Mouse (Mus musculus): ENCODE measurements around the gene Tbata. TPM values are rescaled to one million over a fixed set of nuclear protein-coding genes. Genes with fewer than 3 reads are reported as not detected.
A peak's percentile ranks its signal among the peaks of the same experiment; 100 is the strongest.

Gene Tbata
- polyA plus RNA-seq, 1 experiment from 2014 or later = not detected

DNA sequence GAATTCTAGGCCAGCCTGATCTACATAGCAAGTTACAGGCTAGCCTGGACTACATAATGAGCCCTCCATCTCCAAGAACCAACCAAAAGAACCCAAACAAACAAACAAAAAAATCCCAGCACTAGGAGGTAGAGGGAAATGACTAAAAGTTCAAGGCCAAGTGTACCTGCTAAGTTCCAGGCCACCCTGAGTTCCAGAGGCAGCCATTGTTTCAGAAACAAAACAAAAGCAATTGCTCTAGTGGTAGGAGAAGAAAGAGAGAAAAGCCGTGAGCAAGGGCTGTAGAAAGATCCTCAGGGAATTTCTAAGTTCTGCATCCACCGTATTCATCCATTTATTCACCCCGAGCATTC lies 26.0 kb upstream of the Tbata start:
- no peaks in the 10 kb centered on the region for H3K27me3 ChIP-seq (ENCODE audit: control insufficient read depth, insufficient read depth, low read length)
- DNase-seq (ENCODE audit: low spot score) (peak; percentile 14), ATAC-seq (ENCODE audit: insufficient read depth, low FRiP score, low TSS enrichment) (no peak)
- WGBS = 0% methylated on average over 3 of the region's 3 CpGs
- peak overlapping the region; percentile 96 for H3K4me2 ChIP-seq (ENCODE audit: low read depth)
- peak overlapping the region; percentile 84 for H3K9ac ChIP-seq (ENCODE audit: low read length)
- H3K4me1 ChIP-seq (ENCODE audit: control insufficient read depth, insufficient read depth, low read length) = 0 out of 2 replicates have a peak, but pooled peaks cover 2% of the 10 kb centered on the region
- peak overlapping the region; percentile 90 for H3K27ac ChIP-seq (ENCODE audit: low read depth, low read length)
- H3K9me3 ChIP-seq (ENCODE audit: control insufficient read depth, low read length) = no peaks in the 10 kb centered on the region
- H3K4me3 ChIP-seq (ENCODE audit: low read depth, low read length) = peak overlapping the region; percentile 86
- H3K36me3 ChIP-seq (ENCODE audit: control insufficient read depth, insufficient read depth, low read length) = no peaks in the 10 kb centered on the region

DNA sequence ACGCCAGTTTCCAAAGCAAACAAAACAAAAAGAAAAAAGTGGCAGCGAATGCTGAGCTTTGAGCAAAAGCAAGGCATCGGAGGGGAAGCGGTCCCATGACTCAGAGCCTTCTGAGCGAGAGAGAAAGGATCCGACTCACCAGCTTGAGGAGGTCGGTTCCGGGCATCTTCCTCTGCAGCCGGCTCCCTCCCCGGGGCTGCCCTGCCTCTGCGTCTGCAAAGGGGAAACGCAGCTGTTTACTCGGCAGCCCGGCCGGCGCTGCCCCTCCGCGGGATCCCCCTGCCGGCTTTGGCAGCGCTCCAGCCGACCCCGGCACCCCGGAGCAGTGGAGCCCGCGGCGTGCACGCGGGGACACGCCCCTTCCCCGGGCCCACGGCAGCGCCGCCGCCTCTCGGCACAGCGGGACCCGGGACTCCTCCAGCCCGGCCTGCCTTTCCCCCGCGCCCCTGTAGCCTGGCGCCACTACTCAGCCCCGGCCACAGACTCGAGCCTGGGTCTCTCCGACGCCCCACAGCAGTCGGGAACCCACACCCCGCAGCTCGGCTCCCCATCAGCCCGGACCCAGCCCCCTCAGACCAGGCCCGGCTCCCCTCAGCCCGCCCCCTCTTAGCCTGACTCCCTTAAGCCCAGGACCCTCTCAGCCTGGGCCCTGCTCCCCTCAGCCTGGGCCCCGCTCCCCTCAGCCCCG lies 25.5 kb upstream of the Tbata start:
- Histone ChIP-seq H3K4me3 (ENCODE audit: low read depth, low read length) (peak overlapping the region; percentile 86), H3K9ac (ENCODE audit: low read length) (peak overlapping the region; percentile 84), H3K27ac (ENCODE audit: low read depth, low read length) (peak overlapping the region; percentile 90), H3K4me1 (ENCODE audit: control insufficient read depth, insufficient read depth, low read length) (0 out of 2 replicates have a peak, but pooled peaks cover 2% of the 10 kb centered on the region), H3K4me2 (ENCODE audit: low read depth) (peak overlapping the region; percentile 96), H3K36me3 (ENCODE audit: control insufficient read depth, insufficient read depth, low read length) (no peaks in the 10 kb centered on the region), H3K27me3 (ENCODE audit: control insufficient read depth, insufficient read depth, low read length) (no peaks in the 10 kb centered on the region), H3K9me3 (ENCODE audit: control insufficient read depth, low read length) (no peaks in the 10 kb centered on the region)
- under 1% methylated on average over 49 of the region's 53 CpGs for WGBS
- peak; percentile 62 for ATAC-seq (ENCODE audit: insufficient read depth, low FRiP score, low TSS enrichment)
- DNase-seq (ENCODE audit: low spot score) = peak; percentile 82

DNA sequence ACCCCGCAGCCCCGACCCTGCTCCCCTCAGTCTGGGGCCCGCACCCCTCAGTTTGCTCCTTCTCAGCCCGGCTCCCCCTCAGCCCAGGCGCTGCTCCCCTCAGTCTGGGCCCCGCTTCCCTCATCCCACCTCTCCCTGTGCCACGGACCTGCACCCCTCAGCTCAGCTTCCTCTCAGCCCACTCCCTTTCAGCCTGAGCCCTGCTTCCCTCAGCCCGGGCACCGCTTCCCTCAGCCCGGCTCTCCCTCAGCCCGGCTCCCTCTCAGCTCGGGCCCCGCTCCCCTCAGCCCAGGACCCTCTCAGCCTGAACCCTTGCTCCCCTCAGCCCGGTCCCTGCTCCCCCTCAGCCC lies 25.0 kb upstream of the Tbata start:
- H3K36me3 ChIP-seq (ENCODE audit: control insufficient read depth, insufficient read depth, low read length) = no peaks in the 10 kb centered on the region
- peak overlapping the region; percentile 90 for H3K27ac ChIP-seq (ENCODE audit: low read depth, low read length)
- DNase-seq (ENCODE audit: low spot score) = no peak
- peak; percentile 54 for ATAC-seq (ENCODE audit: insufficient read depth, low FRiP score, low TSS enrichment)
- H3K4me2 ChIP-seq (ENCODE audit: low read depth) = peak overlapping the region; percentile 96
- H3K4me1 ChIP-seq (ENCODE audit: control insufficient read depth, insufficient read depth, low read length) = 0 out of 2 replicates have a peak, but pooled peaks cover 2% of the 10 kb centered on the region
- peak overlapping the region; percentile 86 for H3K4me3 ChIP-seq (ENCODE audit: low read depth, low read length)
- H3K9ac ChIP-seq (ENCODE audit: low read length) = peak overlapping the region; percentile 84
- H3K27me3 ChIP-seq (ENCODE audit: control insufficient read depth, insufficient read depth, low read length) = no peaks in the 10 kb centered on the region
- H3K9me3 ChIP-seq (ENCODE audit: control insufficient read depth, low read length) = no peaks in the 10 kb centered on the region
- 0% methylated on average over 14 of the region's 14 CpGs for WGBS

- Histone ChIP-seq H3K27me3 (ENCODE audit: control insufficient read depth, insufficient read depth, low read length) (no peaks in the 10 kb centered on the region), H3K27ac (ENCODE audit: low read depth, low read length) (peak within 1 kb of the TSS; percentile 90), H3K36me3 (ENCODE audit: control insufficient read depth, insufficient read depth, low read length) (no peaks in the 10 kb centered on the region), H3K4me3 (ENCODE audit: low read depth, low read length) (peak within 1 kb of the TSS; percentile 86), H3K4me2 (ENCODE audit: low read depth) (peak within 1 kb of the TSS; percentile 96), H3K9ac (ENCODE audit: low read length) (peak within 1 kb of the TSS; percentile 84), H3K9me3 (ENCODE audit: control insufficient read depth, low read length) (no peaks in the 10 kb centered on the region), H3K4me1 (ENCODE audit: control insufficient read depth, insufficient read depth, low read length) (0 out of 2 replicates have a peak, but pooled peaks cover 2% of the 10 kb centered on the region)
- ATAC-seq (ENCODE audit: insufficient read depth, low FRiP score, low TSS enrichment) (peak; percentile 79), DNase-seq (ENCODE audit: low spot score) (peak; percentile 95)
- WGBS = under 1% methylated on average over 79 of the region's 82 CpGs
Measured at GRCm38 (mm10) chr10:61147157-61148040, 24.4 kb upstream of the Tbata start, which contains the start of gene Sgpl1. Sgpl1 (minus strand) TSS chr10:61147703.

DNA sequence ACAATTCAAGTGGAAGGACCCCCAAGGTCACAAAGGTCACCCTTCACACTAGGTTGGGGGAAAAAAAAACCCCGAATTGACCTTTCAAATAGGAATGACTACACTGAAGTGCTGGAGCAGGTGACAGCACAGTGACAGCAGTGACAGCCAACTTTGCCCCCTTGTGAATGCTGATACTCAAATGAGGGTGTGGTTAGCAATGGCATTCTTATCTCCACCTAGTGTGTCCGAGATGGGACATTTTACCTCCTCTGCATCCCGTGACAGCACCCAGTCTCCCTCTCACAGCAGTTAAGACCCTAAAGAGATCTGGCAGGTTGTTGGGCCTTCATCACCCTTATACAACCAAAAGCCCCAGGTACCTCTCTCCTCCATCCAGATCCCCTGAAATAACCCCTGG lies 22.3 kb upstream of the Tbata start:
- Histone ChIP-seq H3K27ac (ENCODE audit: low read depth, low read length) (no peak overlapping the region), H3K36me3 (ENCODE audit: control insufficient read depth, insufficient read depth, low read length) (no peaks in the 10 kb centered on the region), H3K4me2 (ENCODE audit: low read depth) (no peak overlapping the region), H3K9ac (ENCODE audit: low read length) (no peak overlapping the region), H3K27me3 (ENCODE audit: control insufficient read depth, insufficient read depth, low read length) (no peaks in the 10 kb centered on the region), H3K4me1 (ENCODE audit: control insufficient read depth, insufficient read depth, low read length) (0 out of 2 replicates have a peak, but pooled peaks cover 2% of the 10 kb centered on the region), H3K9me3 (ENCODE audit: control insufficient read depth, low read length) (no peaks in the 10 kb centered on the region), H3K4me3 (ENCODE audit: low read depth, low read length) (no peak overlapping the region)
- no peak for DNase-seq (ENCODE audit: low spot score)
- ATAC-seq (ENCODE audit: insufficient read depth, low FRiP score, low TSS enrichment) = no peak
- WGBS = 81% methylated on average over 3 of the region's 3 CpGs

DNA sequence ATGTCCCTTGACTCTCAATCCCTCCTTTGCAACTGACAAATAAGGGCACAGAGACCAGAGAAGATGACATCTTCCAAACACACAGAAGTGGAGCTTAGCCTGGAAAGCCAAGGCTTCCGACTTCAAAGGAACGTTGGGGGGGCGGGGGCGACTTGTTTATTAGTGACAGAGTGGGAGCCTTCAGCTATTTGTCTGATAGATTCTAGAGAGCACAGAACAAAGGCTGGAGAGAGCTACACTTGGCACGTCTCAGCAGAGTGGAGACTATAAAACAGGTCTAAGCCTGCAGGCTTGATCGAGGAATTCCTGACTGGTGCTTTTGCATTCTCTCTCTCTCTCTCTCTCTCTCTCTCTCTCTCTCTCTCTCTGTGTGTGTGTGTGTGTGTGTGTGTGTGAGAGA lies 21.1 kb upstream of the Tbata start:
- no peaks in the 10 kb centered on the region for H3K36me3 ChIP-seq (ENCODE audit: control insufficient read depth, insufficient read depth, low read length)
- H3K9me3 ChIP-seq (ENCODE audit: control insufficient read depth, low read length) = no peaks in the 10 kb centered on the region
- no peak overlapping the region for H3K27ac ChIP-seq (ENCODE audit: low read depth, low read length)
- whole genome bisulfite sequencing = 23% methylated on average over 6 of the region's 6 CpGs
- no peaks in the 10 kb centered on the region for H3K27me3 ChIP-seq (ENCODE audit: control insufficient read depth, insufficient read depth, low read length)
- H3K9ac ChIP-seq (ENCODE audit: low read length) = no peak overlapping the region
- H3K4me2 ChIP-seq (ENCODE audit: low read depth) = no peak overlapping the region
- H3K4me3 ChIP-seq (ENCODE audit: low read depth, low read length) = no peak overlapping the region
- DNase-seq (ENCODE audit: low spot score) = no peak
- H3K4me1 ChIP-seq (ENCODE audit: control insufficient read depth, insufficient read depth, low read length) = no peaks in the 10 kb centered on the region
- ATAC-seq (ENCODE audit: insufficient read depth, low FRiP score, low TSS enrichment) = no peak

GRCm38 (mm10) chr10:61152131-61152530 lies 19.6 kb upstream of the Tbata start:
- H3K4me1 ChIP-seq (ENCODE audit: control insufficient read depth, insufficient read depth, low read length) = no peaks in the 10 kb centered on the region
- no peaks in the 10 kb centered on the region for H3K36me3 ChIP-seq (ENCODE audit: control insufficient read depth, insufficient read depth, low read length)
- no peak overlapping the region for H3K4me3 ChIP-seq (ENCODE audit: low read depth, low read length)
- ATAC-seq (ENCODE audit: insufficient read depth, low FRiP score, low TSS enrichment) (no peak), DNase-seq (ENCODE audit: low spot score) (no peak)
- no peak overlapping the region for H3K4me2 ChIP-seq (ENCODE audit: low read depth)
- H3K27me3 ChIP-seq (ENCODE audit: control insufficient read depth, insufficient read depth, low read length) = no peaks in the 10 kb centered on the region
- no peak overlapping the region for H3K9ac ChIP-seq (ENCODE audit: low read length)
- H3K27ac ChIP-seq (ENCODE audit: low read depth, low read length) = no peak overlapping the region
- H3K9me3 ChIP-seq (ENCODE audit: control insufficient read depth, low read length) = no peaks in the 10 kb centered on the region

DNA sequence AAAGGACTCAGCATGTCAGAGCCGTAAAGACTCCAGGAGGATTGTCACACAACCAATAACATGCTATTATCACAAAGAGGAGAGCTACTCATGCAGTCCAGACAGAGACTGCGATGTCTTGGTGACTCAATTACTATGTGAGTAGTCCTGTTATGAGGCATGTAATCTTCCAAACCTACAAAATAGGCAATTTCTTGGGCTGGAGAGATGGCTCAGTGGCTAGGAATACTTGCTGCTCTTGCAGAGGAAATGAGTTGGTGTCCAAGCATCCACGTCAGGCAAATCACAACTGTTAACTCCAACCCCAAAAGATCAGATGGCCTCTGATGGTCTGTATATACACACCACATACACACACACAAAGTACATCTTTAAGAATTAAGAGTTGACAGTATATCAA lies 16.1 kb upstream of the Tbata start:
- Histone ChIP-seq H3K27me3 (ENCODE audit: control insufficient read depth, insufficient read depth, low read length) (no peaks in the 10 kb centered on the region), H3K27ac (ENCODE audit: low read depth, low read length) (no peak overlapping the region), H3K4me3 (ENCODE audit: low read depth, low read length) (no peak overlapping the region), H3K36me3 (ENCODE audit: control insufficient read depth, insufficient read depth, low read length) (no peaks in the 10 kb centered on the region), H3K9ac (ENCODE audit: low read length) (no peak overlapping the region), H3K9me3 (ENCODE audit: control insufficient read depth, low read length) (no peaks in the 10 kb centered on the region), H3K4me2 (ENCODE audit: low read depth) (no peak overlapping the region), H3K4me1 (ENCODE audit: control insufficient read depth, insufficient read depth, low read length) (no peaks in the 10 kb centered on the region)
- ATAC-seq (ENCODE audit: insufficient read depth, low FRiP score, low TSS enrichment) (no peak), DNase-seq (ENCODE audit: low spot score) (no peak)
- WGBS = 79% methylated on average over 3 of the region's 3 CpGs
